Mouse (Mus musculus): ENCODE results near the gene Dlst. TPM values are rescaled to one million over a fixed set of nuclear protein-coding genes. Genes with fewer than 3 reads are reported as not detected.
A peak's percentile ranks its signal among the peaks of the same experiment; 100 is the strongest.

Dlst gene
- polyA plus RNA-seq, 1 experiment from 2014 or later = 146 TPM

- ATAC-seq = peak; percentile 38
- WGBS = 81% methylated on average over 8 of the region's 8 CpGs
- H3K36me3 ChIP-seq (ENCODE audit: control insufficient read depth, insufficient read depth, low read length) = peaks cover 44% of the 10 kb centered on the region
- no peak overlapping the region for H3K9ac ChIP-seq (ENCODE audit: low read depth, low read length)
- H3K4me3 ChIP-seq (ENCODE audit: low read length) = no peak overlapping the region
- no peak overlapping the region for H3K27ac ChIP-seq (ENCODE audit: low read length)
- H3K9me3 ChIP-seq (ENCODE audit: control insufficient read depth, low read length) = no peaks in the 10 kb centered on the region
- H3K27me3 ChIP-seq (replicated peaks; ENCODE audit: control insufficient read depth, insufficient read depth, low read length) = no peaks in the 10 kb centered on the region
- H3K4me2 ChIP-seq (ENCODE audit: low read depth, low read length) = no peak overlapping the region
- H3K4me1 ChIP-seq (ENCODE audit: control insufficient read depth, insufficient read depth, low read length) = no peaks in the 10 kb centered on the region
Observed at GRCm38 (mm10) chr12:85126986-85127603, 16.5 kb downstream of the Dlst start.

GRCm38 (mm10) chr12:85129426-85129978, 18.9 kb downstream of the Dlst start:
- H3K9ac ChIP-seq (ENCODE audit: low read depth, low read length) = no peak overlapping the region
- peaks cover 34% of the 10 kb centered on the region for H3K36me3 ChIP-seq (ENCODE audit: control insufficient read depth, insufficient read depth, low read length)
- no peak overlapping the region for H3K4me2 ChIP-seq (ENCODE audit: low read depth, low read length)
- no peak overlapping the region for H3K27ac ChIP-seq (ENCODE audit: low read length)
- no peak for ATAC-seq
- no peaks in the 10 kb centered on the region for H3K27me3 ChIP-seq (replicated peaks; ENCODE audit: control insufficient read depth, insufficient read depth, low read length)
- H3K4me1 ChIP-seq (ENCODE audit: control insufficient read depth, insufficient read depth, low read length) = no peaks in the 10 kb centered on the region
- no peaks in the 10 kb centered on the region for H3K9me3 ChIP-seq (ENCODE audit: control insufficient read depth, low read length)
- WGBS = 93% methylated on average over 9 of the region's 9 CpGs
- H3K4me3 ChIP-seq (ENCODE audit: low read length) = no peak overlapping the region

GRCm38 (mm10) chr12:85131361-85131760, 20.7 kb downstream of the Dlst start:
- H3K4me2 ChIP-seq (ENCODE audit: low read depth, low read length) = no peak overlapping the region
- no peak overlapping the region for H3K27ac ChIP-seq (ENCODE audit: low read length)
- no peaks in the 10 kb centered on the region for H3K27me3 ChIP-seq (replicated peaks; ENCODE audit: control insufficient read depth, insufficient read depth, low read length)
- H3K36me3 ChIP-seq (ENCODE audit: control insufficient read depth, insufficient read depth, low read length) = peaks cover 31% of the 10 kb centered on the region
- no peaks in the 10 kb centered on the region for H3K4me1 ChIP-seq (ENCODE audit: control insufficient read depth, insufficient read depth, low read length)
- ATAC-seq = no peak
- no peaks in the 10 kb centered on the region for H3K9me3 ChIP-seq (ENCODE audit: control insufficient read depth, low read length)
- no peak overlapping the region for H3K4me3 ChIP-seq (ENCODE audit: low read length)
- 87% methylated on average over 6 of the region's 6 CpGs for WGBS
- no peak overlapping the region for H3K9ac ChIP-seq (ENCODE audit: low read depth, low read length)

- no peak for ATAC-seq
Observed at GRCm38 (mm10) chr12:85134043-85134794, 23.6 kb downstream of the Dlst start.

GRCm38 (mm10) chr12:85135513-85136470, 25.2 kb downstream of the Dlst start:
- H3K9me3 ChIP-seq (ENCODE audit: control insufficient read depth, low read length) = no peaks in the 10 kb centered on the region
- peaks cover 10% of the 10 kb centered on the region for H3K36me3 ChIP-seq (ENCODE audit: control insufficient read depth, insufficient read depth, low read length)
- peak; percentile 44 for ATAC-seq
- H3K27me3 ChIP-seq (replicated peaks; ENCODE audit: control insufficient read depth, insufficient read depth, low read length) = no peaks in the 10 kb centered on the region; the same call in 1 of the 2 replicates
- peaks cover 4% of the 10 kb centered on the region; the same call in 1 of the 2 replicates for H3K4me1 ChIP-seq (ENCODE audit: control insufficient read depth, insufficient read depth, low read length)
- 77% methylated on average over 19 of the region's 19 CpGs for WGBS
- H3K27ac ChIP-seq (ENCODE audit: low read length) = no peak overlapping the region
- no peak overlapping the region for H3K9ac ChIP-seq (ENCODE audit: low read depth, low read length)
- no peak overlapping the region for H3K4me2 ChIP-seq (ENCODE audit: low read depth, low read length)
- H3K4me3 ChIP-seq (ENCODE audit: low read length) = no peak overlapping the region

More at GRCm38 (mm10) chr12:85134043-85134794, 23.6 kb downstream of the Dlst start:
- H3K4me1 ChIP-seq (ENCODE audit: control insufficient read depth, insufficient read depth, low read length) = peaks cover 4% of the 10 kb centered on the region; the same call in 1 of the 2 replicates
- 86% methylated on average over 8 of the region's 8 CpGs for WGBS
- H3K27me3 ChIP-seq (replicated peaks; ENCODE audit: control insufficient read depth, insufficient read depth, low read length) = no peaks in the 10 kb centered on the region
- no peak overlapping the region for H3K27ac ChIP-seq (ENCODE audit: low read length)
- H3K9ac ChIP-seq (ENCODE audit: low read depth, low read length) = no peak overlapping the region
- H3K4me3 ChIP-seq (ENCODE audit: low read length) = no peak overlapping the region
- no peaks in the 10 kb centered on the region for H3K9me3 ChIP-seq (ENCODE audit: control insufficient read depth, low read length)
- H3K4me2 ChIP-seq (ENCODE audit: low read depth, low read length) = no peak overlapping the region
- H3K36me3 ChIP-seq (ENCODE audit: control insufficient read depth, insufficient read depth, low read length) = peaks cover 23% of the 10 kb centered on the region

- Histone ChIP-seq H3K9me3 (ENCODE audit: control insufficient read depth, low read length) (no peaks in the 10 kb centered on the region), H3K9ac (ENCODE audit: low read depth, low read length) (no peak overlapping the region), H3K27ac (ENCODE audit: low read length) (no peak overlapping the region), H3K36me3 (ENCODE audit: control insufficient read depth, insufficient read depth, low read length) (peaks cover 3% of the 10 kb centered on the region; the same call in 1 of the 2 replicates), H3K4me3 (ENCODE audit: low read length) (no peak overlapping the region), H3K4me2 (ENCODE audit: low read depth, low read length) (no peak overlapping the region), H3K27me3 (replicated peaks; ENCODE audit: control insufficient read depth, insufficient read depth, low read length) (no peaks in the 10 kb centered on the region; the same call in 1 of the 2 replicates), H3K4me1 (ENCODE audit: control insufficient read depth, insufficient read depth, low read length) (peaks cover 4% of the 10 kb centered on the region; the same call in 1 of the 2 replicates)
- no peak for ATAC-seq
- 72% methylated on average over 4 of the region's 4 CpGs for WGBS
Observed at GRCm38 (mm10) chr12:85136627-85137026, 26.0 kb downstream of the Dlst start.

- no peak overlapping the region for H3K4me2 ChIP-seq (ENCODE audit: low read depth, low read length)
- 40% methylated on average over 18 of the region's 18 CpGs for WGBS
- H3K4me1 ChIP-seq (ENCODE audit: control insufficient read depth, insufficient read depth, low read length) = peaks cover 7% of the 10 kb centered on the region; the same call in 1 of the 2 replicates
- H3K27ac ChIP-seq (ENCODE audit: low read length) = no peak overlapping the region
- no peak overlapping the region for H3K4me3 ChIP-seq (ENCODE audit: low read length)
- H3K9me3 ChIP-seq (ENCODE audit: control insufficient read depth, low read length) = no peaks in the 10 kb centered on the region
- no peaks in the 10 kb centered on the region; the same call in 1 of the 2 replicates for H3K27me3 ChIP-seq (replicated peaks; ENCODE audit: control insufficient read depth, insufficient read depth, low read length)
- H3K9ac ChIP-seq (ENCODE audit: low read depth, low read length) = no peak overlapping the region
- ATAC-seq = no peak
- H3K36me3 ChIP-seq (ENCODE audit: control insufficient read depth, insufficient read depth, low read length) = no peaks in the 10 kb centered on the region
Observed at GRCm38 (mm10) chr12:85140036-85140701, 29.5 kb downstream of the Dlst start.

GRCm38 (mm10) chr12:85141096-85141495, 30.5 kb downstream of the Dlst start:
- no peak for ATAC-seq
- Histone ChIP-seq H3K9me3 (ENCODE audit: control insufficient read depth, low read length) (no peaks in the 10 kb centered on the region), H3K9ac (ENCODE audit: low read depth, low read length) (no peak overlapping the region), H3K4me1 (ENCODE audit: control insufficient read depth, insufficient read depth, low read length) (peaks cover 10% of the 10 kb centered on the region; the same call in 1 of the 2 replicates), H3K4me2 (ENCODE audit: low read depth, low read length) (no peak overlapping the region), H3K27ac (ENCODE audit: low read length) (no peak overlapping the region), H3K27me3 (replicated peaks; ENCODE audit: control insufficient read depth, insufficient read depth, low read length) (no peaks in the 10 kb centered on the region; the same call in 1 of the 2 replicates), H3K4me3 (ENCODE audit: low read length) (no peak overlapping the region), H3K36me3 (ENCODE audit: control insufficient read depth, insufficient read depth, low read length) (no peaks in the 10 kb centered on the region)
- 79% methylated on average over 6 of the region's 6 CpGs for WGBS

Measured in intestine, embryonic 16.5 days (tissue).